Comparison of ENCODE assay signal across 8 mouse cellular contexts in genomic region chr10:50897530-50898471, GRCm38 (mm10). TPM values are rescaled to one million over a fixed set of nuclear protein-coding genes. Genes with fewer than 3 reads are reported as not detected.
DNase-seq lines count a peak whose midpoint lies in the region; ATAC-seq and TF ChIP-seq lines count a peak whose summit lies in the region.

No protein-coding gene starts in this region.

- in situ Hi-C loops in Patski (cut with MboI; ENCODE audit: low pct_unique_long_range_greater_than_20kb), result loop anchor here (5.0 to 10.0 kb wide), 2 partner anchors 196 to 387 kb away; no protein-coding TSS in a partner anchor

- ATAC-seq in Patski, result peak; percentile 49
- ATAC-seq in granulocyte monocyte progenitor cell, adult 5-6 weeks (replicated peaks; ENCODE audit: poor library complexity, severe bottlenecking), result peak; percentile 45
- ATAC-seq in cerebellum, adult (ENCODE audit: insufficient number of reproducible peaks, low FRiP score, low TSS enrichment), result no peak

- TF ChIP-seq CTCF in Patski (IDR thresholded peaks at IDR 0.05), result no peak

- POLR2A ChIA-PET in Patski (lab: Charles Lee), result interaction anchor here (0.6 to 0.9 kb wide), 2 partner anchors 395 to 507 kb away, joined by 3 read pairs; no protein-coding TSS in a partner anchor

- H3K4me1 ChIP-seq in megakaryocyte, embryonic 14.5 days, result peaks cover 56% of the 10 kb centered on the region

- peaks cover 9% of the 10 kb centered on the region for H3K9me3 ChIP-seq in megakaryocyte, embryonic 14.5 days

- no peaks in the 10 kb centered on the region for H3K36me3 ChIP-seq in megakaryocyte, embryonic 14.5 days (replicated peaks; ENCODE audit: low read length)

- intact Hi-C loops in left cerebral cortex, postnatal 36 days (cut with DNase I), result loop anchor here (10.0 kb wide), 1 partner anchor 507 kb away; no protein-coding TSS in a partner anchor

- CTCF ChIA-PET in Patski (lab: Charles Lee), result interaction anchor here (0.6 to 2.0 kb wide), 12 partner anchors 11 to 513 kb away, joined by 3 to 12 read pairs (median 4); no protein-coding TSS in a partner anchor

- H3K27me3 ChIP-seq in Patski, result peaks cover 28% of the 10 kb centered on the region
- H3K27me3 ChIP-seq in megakaryocyte, embryonic 14.5 days (replicated peaks), result peaks cover 94% of the 10 kb centered on the region

- peak; percentile 23 to 27 for DNase-seq in left cerebral cortex, postnatal 36 days (ENCODE audit: low spot score in 2 of 2)
- DNase-seq in left cerebral cortex, adult 11 months (ENCODE audit: low spot score), result no peak
- DNase-seq in Patski (ENCODE audit: low read depth, low spot score), result peak; percentile 78
- DNase-seq in adrenal gland, postnatal 14 days, result no peak
- no peak for DNase-seq in layer of hippocampus, adult 9-11 months

- peak overlapping the region; percentile 81 for H3K4me3 ChIP-seq in megakaryocyte, embryonic 14.5 days (replicated peaks)

RNA-seq across cellular contexts. Expression of gene Sim1, which starts 3.2 kb away (rescaled TPM):
- under 1 TPM in 1 of 2 experiments, not detected in 1; 0.70 TPM for total RNA-seq in left cerebral cortex, postnatal 36 days (2021)
- polyA plus RNA-seq in Patski (2021), result 7.4 TPM
- total RNA-seq in granulocyte monocyte progenitor cell, adult 5-6 weeks (2014; fragmentation: Nextera tagmentation), result not detected in 2 replicates
- not detected in 2 replicates for total RNA-seq in granulocyte monocyte progenitor cell, adult 5-6 weeks (2017)
- polyA plus RNA-seq in megakaryocyte, embryonic 14.5 days (2012; ENCODE audit: insufficient read depth, low replicate concordance), result not detected in 2 replicates
- not detected in 2 replicates for total RNA-seq in adrenal gland, postnatal 14 days (2021)

Comparison
In these comparisons a context has a peak if more than half of its experiments do, and no peak if none do; other contexts are left out.
1. DNase-seq: peak in left cerebral cortex, postnatal 36 days (2 of 2) and Patski (single experiment); none in left cerebral cortex, adult 11 months (single experiment), adrenal gland, postnatal 14 days (single experiment) and layer of hippocampus, adult 9-11 months (single experiment).